Mouse (Mus musculus) hindlimb bud, embryonic 11.5 days (tissue): ENCODE data around the gene Hdgfl3.

Source experiments
- DNase-seq: peaks from one replicate; pipeline ENCODE4 v3.0.0-alpha.2; 2012; ENCODE audit warnings: low read depth, low spot score; ENCODE audit errors: extremely low spot score

Gene Hdgfl3

DNA sequence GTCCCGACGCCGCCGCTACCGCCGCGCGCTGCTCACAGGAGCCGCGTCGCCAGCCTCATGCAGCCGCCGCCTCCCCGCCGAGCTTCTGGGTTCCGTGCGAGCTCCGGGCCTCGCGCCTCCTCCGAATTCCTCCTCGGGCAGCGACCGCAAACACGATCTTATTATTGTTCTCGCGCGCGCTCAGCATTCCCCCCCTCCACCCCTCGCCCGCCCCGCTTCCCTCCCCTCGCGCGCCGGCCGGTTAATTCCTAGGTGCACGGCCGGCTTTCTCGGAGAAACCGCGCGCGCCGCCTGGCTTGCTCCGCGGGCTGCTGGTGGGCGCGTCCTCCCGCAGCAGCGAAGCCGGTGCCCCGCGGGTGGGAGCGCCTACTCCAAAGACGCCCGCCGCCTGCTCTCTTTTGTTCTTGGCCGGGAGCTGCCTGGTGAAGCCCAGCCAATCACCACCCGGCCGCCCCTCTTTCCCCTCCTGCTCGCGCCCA lies at the start of gene Hdgfl3:
Gene Hdgfl3, minus strand, starts transcription at position 207 of the 479 bp plus-strand sequence.
- DNase-seq = no peak

DNA sequence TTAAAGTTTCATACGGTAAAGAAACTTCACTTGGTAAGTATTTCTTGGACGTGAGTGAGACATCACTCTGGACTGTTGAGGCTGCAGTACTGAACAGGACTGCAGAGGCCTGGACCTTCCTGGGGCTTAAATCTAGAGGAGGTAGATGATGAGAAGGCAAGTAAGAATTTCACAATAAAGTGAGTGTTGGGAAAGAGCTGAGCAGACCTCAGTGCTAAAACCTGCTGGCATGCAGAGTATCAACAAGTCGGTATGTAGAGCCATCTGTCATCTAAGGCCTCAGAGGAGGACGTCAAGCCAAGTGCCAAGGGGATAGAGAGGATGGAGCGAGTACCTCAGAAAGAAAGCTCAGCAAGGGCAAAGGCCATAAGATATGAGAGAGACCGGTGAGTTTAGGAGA lies 49.4 kb upstream of the Hdgfl3 start:
- DNase-seq = no peak

DNA sequence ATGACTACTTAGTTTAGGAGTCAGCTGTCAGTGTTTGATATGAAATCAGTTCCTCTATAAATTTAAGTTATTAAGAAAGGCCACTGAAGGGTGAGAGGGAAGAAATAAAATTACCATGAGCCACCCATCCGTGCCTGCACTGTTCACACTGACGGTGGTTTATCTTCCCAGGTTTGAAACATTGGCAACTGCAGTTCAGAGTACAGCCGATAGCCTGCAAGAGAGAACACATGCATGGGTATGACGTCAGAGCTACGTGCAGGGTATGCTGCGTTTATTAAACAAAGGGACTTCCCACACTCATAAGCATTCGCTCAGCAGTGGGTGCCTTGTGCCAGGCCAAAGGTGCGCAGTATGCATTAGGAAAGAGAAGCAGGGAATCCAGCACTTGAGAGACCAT lies 44.0 kb upstream of the Hdgfl3 start:
- no peak for DNase-seq

DNA sequence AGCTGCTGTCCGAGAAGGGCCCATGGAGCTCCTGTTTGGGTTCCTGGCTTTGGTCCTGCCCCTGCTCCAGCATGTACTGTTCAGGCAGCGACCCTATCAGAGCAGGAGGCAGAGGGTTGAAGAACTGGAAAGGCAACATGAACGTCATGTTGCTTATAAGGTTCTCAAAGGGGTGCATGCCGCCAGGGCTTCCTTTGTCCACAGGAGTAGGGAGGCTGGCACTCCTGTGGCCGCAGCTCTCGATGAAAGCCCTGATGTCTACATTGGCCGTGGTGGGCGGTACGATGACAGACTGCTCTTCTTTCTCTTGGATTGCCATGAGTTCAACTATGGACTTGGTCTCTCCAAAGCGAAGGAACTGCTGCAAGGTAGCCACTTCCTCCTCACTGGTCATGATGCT lies 40.3 kb upstream of the Hdgfl3 start:
- DNase-seq = no peak

DNA sequence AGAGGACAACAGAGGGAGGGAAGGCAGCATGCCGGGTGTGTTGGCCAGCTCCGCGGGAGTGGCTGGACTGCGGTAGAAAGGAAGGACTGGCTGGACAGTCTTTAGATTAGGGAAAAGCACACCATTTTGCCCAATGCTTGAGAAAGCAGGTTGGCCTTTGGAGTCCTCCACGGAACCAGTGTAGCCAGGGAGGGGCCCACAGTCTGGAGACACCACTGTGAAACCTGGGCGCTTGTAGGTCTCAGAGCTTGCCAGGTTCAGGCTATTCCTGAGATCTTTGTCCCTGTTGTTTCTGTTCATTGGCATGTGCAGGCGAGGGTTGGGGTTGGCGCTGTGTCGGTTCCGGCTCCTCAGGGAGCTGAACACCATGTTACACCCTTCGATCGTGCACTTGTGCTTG lies 39.7 kb upstream of the Hdgfl3 start:
- no peak for DNase-seq

DNA sequence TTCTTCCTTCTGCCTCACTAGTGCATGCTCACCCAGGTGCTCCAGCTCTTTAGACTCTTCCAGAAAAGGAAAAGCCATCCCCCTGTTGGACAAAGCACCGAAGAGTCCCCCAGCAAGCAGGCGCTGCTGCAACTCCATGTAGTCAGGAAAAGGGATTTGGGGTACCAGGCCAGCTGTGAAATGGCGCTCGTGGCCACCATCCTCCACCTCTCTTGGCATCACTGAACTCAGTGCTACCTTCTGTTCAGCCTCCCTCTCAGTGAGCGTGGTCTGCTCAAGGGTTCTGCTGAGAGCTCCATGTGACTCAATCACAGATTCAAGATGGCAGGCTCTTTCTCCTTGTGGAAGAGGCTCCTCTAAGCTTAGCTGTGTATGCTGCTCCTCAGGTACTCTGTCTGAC lies 39.1 kb upstream of the Hdgfl3 start:
- DNase-seq = no peak

DNA sequence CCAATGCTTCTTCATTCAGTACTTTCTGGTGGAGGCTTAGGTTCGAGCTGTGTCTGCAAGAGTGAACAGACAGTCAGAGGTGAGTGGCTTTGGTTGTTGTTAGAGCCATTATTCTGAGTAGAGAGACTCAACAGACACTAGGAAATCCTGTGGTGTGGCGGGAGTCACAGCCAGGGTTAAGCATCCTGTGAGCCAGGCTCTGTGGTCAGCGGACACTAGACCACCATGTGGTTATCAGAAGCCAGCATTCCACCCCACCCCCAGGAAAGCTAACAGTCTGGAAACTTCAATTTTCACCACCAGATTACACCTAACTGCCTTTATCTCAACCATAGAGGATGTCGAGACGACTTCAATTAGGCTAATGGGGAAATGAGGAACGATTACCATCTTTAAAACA lies 34.7 kb upstream of the Hdgfl3 start:
- DNase-seq = no peak

DNA sequence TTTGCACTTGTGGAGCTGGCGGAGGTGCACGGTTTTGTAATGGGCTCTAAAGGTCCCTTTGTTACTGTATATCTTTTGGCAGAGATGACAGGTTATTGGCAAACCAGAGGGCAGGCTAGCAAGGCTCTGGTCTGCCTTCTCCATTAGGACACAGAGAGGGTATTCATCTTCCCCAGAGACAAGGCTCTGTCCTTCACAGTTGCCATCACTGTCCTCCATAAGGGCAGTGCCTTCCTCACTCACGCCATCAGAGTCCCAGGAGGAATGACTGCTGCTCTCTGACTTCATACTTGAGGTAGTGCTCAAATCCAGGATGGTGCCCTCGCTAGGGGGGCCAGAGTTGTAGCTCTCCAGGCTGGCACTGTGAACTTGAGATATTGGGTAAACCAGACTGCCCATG lies 34.2 kb upstream of the Hdgfl3 start:
- DNase-seq = no peak

DNA sequence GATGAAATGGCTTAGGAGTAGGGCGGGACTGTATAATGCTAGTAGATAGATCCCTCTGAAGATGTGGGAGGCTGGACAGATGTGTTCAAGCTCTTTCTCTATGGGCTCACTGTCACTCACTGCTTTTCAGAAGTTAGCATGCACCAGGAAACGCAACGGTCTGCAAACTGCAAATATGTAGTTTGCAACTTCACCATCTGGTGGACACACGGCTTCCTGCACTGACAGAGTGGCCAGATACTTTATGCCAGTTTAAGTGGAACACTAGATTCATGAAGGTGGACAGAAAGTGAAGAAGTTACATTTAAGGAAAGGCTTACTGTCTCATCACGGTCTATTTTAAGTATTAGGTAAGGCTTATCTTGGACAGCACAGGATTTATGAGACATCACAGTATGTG lies 31.9 kb upstream of the Hdgfl3 start:
- no peak for DNase-seq

DNA sequence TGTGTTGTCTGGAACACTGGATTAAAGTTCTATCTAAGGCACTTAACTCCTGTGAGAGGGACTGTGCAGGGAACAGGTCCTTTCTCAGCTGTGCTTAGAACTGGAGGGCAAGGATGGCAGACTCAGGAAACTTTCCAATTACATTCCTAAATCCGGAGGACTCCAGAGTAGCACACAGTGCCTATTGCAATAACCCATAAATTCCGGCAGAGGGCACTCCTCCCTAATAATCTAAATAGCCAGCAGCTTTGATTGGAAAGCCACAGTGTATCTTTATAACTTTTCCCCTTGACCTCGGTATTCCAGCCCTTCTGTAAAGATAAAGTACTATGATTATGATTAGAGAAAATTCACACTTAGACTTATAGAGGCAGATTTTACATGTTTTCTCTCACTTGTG lies 25.4 kb upstream of the Hdgfl3 start:
- DNase-seq = peak; percentile 52

DNA sequence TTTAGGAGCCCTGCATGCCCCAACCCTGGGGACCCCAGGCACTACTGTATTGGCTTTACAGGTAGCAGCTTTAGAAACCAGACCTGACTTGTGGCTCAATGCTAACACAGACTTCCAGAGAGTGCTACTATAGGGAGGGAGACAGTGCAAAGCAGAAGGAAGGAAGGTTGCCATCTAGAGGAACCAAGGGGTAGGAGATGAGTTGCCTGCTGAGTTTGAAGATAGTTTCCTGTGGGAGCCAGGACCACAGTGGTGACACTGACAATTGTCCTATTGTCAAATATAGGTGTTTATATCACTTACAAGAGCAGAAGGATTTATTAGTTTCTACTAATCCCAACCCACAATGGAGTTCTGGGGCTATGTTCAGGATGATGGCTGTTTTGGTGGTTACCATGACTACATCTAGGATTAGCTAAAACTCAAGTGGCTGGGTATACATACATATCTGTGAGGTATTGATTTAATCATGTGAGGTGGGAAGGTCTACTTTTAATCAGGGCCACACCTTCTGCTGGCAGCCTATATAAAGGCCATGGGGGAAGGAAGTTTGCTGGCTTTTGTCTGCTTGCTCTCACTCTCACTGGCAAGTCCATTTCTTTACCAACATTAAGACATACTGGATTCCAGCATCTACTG lies 20.1 kb upstream of the Hdgfl3 start:
- no peak for DNase-seq

DNA sequence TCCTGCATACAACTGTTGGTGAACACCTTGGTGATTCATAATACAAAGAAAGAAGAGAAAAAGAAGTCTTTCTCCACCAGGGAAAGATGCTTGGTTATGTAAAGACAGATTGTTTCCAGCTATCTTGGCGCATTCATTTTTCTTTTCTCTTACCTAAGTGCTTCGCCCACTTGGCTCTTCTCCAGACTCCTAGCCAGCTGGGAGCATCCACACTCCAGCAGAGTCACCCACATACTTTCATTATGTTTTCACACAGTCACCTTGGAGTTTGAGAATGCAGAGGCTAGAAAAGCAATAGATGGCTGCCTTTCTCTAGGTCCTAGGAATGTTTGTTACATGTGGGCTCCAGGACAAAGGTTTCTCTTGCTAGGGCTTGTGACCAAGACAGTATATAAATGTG lies 16.2 kb upstream of the Hdgfl3 start:
- no peak for DNase-seq

DNA sequence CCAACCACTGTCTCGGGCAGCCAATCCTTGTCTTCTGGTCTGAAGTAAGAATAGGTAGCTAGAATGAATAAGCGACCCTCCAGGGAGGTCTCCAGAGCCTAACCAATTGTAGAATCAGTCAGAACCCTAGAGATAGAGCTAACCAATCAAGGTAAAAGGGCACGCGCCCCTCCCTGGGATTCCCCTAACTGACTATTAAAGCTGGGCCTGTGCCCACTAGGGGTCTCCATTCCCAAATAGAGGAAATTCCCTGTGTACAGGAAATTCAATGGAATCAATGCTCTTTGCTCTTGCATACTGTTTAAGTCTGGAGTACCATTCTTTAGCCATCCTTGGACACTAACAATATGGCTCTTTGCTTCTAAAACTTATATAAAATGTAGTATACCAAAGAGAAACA lies 11.1 kb upstream of the Hdgfl3 start:
- no peak for DNase-seq

DNA sequence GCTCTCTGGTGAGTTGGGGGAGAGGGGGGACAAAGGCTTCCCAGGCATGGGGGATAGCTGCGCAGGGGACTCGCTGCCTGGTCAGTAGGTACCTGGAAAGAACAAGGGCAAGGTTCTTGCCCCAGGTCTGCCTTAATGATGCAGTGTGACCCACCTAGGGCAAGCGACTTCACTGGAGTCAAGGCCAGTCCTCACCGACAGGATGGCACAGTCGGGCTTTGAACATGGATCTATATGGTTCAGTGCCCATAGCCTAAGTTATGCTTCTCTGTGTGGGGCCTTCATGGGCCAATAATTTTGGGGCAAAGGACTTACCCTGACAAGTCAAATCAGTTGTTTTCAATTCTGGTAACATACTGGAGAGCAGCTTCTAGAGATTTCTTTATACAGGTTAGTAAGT lies 533 bp upstream of the Hdgfl3 start:
- DNase-seq = no peak

DNA sequence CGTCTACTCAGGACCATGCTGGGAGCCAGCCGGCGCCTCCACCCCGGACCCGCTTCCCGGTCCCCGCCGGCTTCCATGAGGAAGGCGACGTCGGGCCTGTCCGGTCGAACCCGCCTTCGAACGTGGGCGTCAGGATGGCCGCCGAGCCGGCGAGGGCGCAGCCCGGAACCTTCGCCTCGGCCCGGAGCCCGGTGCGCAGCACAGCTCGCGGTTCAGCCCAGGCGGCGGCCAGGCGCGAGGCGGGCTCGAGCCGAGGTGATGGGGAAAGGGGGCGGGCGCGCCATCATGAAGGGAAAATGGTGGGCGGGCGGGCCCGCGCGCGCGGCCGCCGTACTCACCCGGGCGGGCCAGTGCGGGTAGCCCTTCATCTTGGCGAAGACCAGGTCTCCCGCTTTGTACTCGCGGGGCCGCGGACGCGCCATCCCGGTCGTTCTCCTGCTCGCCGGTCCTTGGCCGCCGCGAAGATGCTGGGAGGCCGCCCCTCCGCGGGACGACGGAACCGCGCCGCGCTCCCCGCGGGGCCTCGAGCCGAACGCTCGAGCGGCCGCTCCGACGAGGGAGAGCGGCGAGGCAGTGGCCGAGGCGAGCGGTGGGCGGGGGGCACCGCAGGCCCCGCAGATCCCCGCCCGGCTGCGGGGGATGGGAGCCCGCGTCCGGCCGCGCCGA lies 539 bp downstream of the Hdgfl3 start:
- no peak for DNase-seq

DNA sequence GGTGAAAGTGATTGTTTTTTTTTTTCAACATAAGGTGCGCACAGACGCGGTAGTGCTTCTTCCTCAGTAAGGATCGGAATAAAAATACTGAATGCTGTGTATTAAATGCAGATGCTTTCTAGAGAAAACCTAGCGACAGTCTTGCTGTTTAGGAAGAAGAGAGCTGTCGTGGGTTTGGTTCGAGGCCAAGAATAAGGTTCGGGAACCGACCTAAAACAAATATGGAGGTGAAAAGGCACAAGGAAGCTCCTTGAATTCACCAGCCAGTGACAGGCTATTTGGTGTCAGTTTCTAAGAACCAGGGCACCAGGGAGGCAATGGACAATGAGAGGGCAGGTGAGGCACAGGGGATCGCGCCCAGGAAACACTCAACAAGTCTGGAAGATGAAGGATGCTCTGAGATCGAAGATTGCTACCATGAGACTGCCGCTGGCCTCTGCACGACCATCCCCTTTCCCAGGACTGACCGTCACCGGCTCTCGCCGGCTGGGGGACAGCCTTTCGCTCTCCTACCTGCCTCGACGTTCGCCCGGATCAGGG lies 1.1 kb downstream of the Hdgfl3 start:
- no peak for DNase-seq

DNA sequence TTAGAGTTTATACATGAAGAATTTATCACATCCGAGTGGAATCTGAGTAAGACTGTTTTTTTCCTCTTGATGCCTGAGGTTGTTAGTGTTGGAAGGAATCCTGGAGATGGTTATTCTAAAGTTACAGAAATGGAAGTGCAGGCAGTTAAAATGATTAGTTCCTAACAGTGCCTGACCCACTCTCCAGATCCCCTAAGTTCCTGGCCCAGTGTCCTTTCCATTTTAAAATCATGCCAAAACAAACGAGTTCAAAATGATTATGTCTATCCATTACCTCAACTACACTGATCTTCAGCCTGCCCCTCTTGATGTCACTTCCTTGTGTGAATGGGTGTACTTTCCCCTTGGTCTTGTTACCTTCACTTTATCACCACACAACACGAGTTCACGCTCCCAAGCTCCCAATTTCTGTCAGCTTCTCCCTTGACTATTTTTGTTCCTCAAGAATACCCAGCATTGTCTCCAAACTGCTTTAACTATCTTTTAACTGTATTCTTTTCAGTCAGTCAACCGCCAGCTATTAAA lies 1.7 kb downstream of the Hdgfl3 start:
- DNase-seq = no peak

DNA sequence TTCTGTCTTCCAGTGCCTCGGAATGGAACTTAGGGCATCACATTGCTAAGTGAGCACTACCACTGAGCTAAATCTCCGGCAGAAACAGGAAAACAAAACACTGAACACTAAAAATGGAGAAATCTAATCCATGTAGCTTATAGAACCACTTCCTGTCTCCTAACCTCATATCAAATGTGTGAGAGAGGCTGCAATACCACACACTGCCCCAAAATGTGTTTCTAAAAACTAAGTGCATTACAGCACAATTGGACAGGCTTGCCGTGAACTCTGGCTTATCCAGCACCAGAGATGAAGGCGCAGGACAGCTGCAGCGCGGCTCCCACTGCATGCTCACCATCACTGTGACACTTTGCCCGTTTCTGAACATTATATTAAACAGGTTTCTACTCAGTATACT lies 5.3 kb downstream of the Hdgfl3 start:
- no peak for DNase-seq

DNA sequence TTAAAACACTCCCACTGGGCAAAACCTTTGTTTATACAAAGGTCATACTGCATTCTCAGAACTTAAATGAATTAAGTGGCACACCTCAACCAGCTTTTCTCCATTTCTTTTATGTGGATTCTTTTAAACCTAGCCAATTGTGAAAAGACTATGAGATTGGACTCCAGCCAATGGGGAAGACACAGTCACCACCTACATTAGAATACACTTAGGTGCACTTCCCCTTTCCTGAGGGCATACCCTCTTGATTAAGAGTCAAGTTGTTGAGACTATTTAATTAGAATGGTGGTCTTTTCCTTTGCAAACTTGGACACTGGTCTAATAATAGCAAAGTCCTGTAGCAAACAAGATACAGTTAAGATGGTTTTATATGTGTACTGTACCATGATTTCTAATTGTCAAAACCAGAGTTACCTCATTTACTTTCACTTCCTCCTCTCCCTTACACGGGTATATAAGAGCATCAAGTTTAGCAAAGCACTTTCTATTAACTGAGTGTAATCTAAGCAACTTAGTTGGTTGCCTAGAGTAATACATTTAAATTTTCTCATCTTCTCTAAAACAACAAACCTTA lies 12.8 kb downstream of the Hdgfl3 start:
- DNase-seq = no peak

DNA sequence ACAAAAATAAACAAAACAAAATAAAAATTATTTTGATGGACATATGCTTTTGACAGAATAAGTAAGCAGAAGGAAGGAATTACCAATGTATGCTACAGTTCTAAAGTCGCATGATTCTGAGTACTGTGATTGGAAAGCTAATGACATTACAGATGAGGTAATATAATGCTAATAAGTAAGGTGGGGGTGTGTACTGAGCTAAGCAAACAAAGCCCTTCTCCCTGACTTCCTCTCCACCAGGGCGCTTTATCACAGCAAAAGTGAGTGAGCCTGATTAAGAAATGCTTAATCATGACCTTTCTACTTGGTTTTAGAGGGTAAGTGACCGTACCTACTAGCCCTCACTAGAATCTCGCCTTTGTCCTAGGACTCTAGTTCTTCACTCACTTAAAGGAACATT lies 14.0 kb downstream of the Hdgfl3 start:
- no peak for DNase-seq

DNA sequence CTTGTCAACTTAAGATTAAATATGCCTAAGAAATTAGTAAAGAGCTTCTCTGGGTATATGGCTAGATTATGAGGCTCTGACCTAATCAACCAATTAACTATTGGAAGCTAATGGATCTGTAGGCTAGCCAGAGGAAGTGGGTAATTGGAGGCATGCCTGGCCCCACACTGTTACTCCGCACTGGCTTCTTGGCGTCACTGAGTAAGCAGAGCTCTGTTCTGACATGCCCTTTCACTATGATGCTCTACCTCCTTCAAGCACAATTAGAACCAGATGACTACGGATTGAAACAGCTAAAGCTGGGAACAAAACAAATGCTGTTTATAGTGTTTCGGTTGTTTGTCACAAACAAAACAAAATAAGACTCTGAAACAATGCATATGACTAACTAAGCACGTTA lies 16.0 kb downstream of the Hdgfl3 start:
- no peak for DNase-seq

DNA sequence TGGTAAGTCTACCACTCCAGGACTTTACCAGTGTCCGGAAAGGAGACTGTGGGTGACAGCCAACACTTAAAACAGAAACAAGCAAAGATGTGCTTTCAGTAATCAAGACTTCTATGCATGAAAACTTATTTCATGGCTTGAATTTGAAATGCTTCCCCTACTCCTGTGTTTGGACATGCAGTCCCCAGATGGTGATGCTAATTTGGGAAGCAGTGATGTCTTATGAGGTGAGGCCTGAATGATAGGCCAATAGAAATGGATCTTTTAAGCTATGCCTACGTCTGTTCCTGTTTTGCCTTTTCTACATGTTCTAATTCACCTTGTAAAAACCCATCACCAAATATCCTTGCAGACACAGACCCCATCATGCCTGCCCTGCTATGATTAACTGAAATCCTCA lies 29.3 kb downstream of the Hdgfl3 start:
- DNase-seq = no peak
